Mouse (Mus musculus) midbrain, postnatal 0 days (tissue): ENCODE data around the gene Tex48. TPM values are rescaled to one million over a fixed set of nuclear protein-coding genes. Genes with fewer than 3 reads are reported as not detected.

Source experiments
- ATAC-seq: fragments of 200-750 bp; cut with Nextera tagmentation; 2 replicates; pipeline ENCODE4 v1.8.0; 2017; ENCODE audit warnings: moderate number of reproducible peaks, mild to moderate bottlenecking, moderate TSS enrichment, moderate library complexity; ENCODE audit not compliant: low FRiP score
- DNase-seq: peaks from one replicate; pipeline ENCODE4 v3.0.0-alpha.2; 2015; ENCODE audit warnings: low spot score
- H3K27ac ChIP-seq: fragments of 300-500 bp; sonication (generic); 2 replicates; pipeline ENCODE4 v1.5.1; 2014; ENCODE audit warnings: low read depth, mild to moderate bottlenecking, low read length, mixed read lengths
- H3K27me3 ChIP-seq: fragments of 300-500 bp; sonication (generic); 2 replicates; pipeline ENCODE4 v1.6.1; 2014; ENCODE audit warnings: low read length, control low read depth, mixed read lengths; ENCODE audit not compliant: insufficient read depth
- H3K36me3 ChIP-seq: fragments of 300-500 bp; sonication (generic); 2 replicates; pipeline ENCODE4 v1.6.1; 2014; ENCODE audit warnings: low read length, control low read depth, mixed read lengths; ENCODE audit not compliant: insufficient read depth
- H3K4me1 ChIP-seq: fragments of 300-500 bp; sonication (generic); 2 replicates; pipeline ENCODE4 v1.6.1; 2014; ENCODE audit warnings: mild to moderate bottlenecking, control low read depth, antibody characterized with exemption, low read length, mixed read lengths; ENCODE audit not compliant: insufficient read depth
- H3K4me2 ChIP-seq: fragments of 300-500 bp; sonication (generic); 2 replicates; pipeline ENCODE4 v1.6.1; 2014; ENCODE audit warnings: low read depth, mild to moderate bottlenecking, low read length, mixed read lengths; ENCODE audit not compliant: poor library complexity, severe bottlenecking
- H3K4me3 ChIP-seq: fragments of 300-500 bp; sonication (generic); 2 replicates; pipeline ENCODE4 v1.5.1; 2014; ENCODE audit warnings: low read depth, mild to moderate bottlenecking, low read length, moderate library complexity
- H3K9ac ChIP-seq: fragments of 300-500 bp; sonication (generic); replicated peaks from 2 replicates; pipeline ENCODE4 v1.6.1; 2014; ENCODE audit warnings: mild to moderate bottlenecking, low read length, moderate library complexity, mixed read lengths; ENCODE audit not compliant: poor library complexity, severe bottlenecking
- H3K9me3 ChIP-seq: fragments of 300-500 bp; sonication (generic); 2 replicates; pipeline ENCODE4 v1.6.1; 2016; ENCODE audit warnings: low read length, control low read depth
- CTCF ChIP-seq: IDR thresholded peaks from 2 replicates; pipeline ENCODE4 v1.5.1; 2016; ENCODE audit warnings: antibody characterized with exemption, mild to moderate bottlenecking
- WGBS: fragments of 180-500 bp; shearing (Covaris S2); extraction: QIAGEN DNeasy Blood & Tissue Kit; methylation state at CpG from one replicate; pipeline ENCODE4 v1.1.7; 2014; 5-methylcytosine and 5-hydroxymethylcytosine counted together
- polyA plus RNA-seq: library from polyadenylated mRNA; unstranded; fragments of >200 nt; fragmentation: Nextera tagmentation; extraction: Ambion mirVana; gene quantifications from 2 replicates; pipeline ENCODE4 v1.2.1, GENCODE M21; 2015
- total RNA-seq: library from RNA; depleted of rRNA; stranded (reverse); fragments of >200 nt; gene quantifications from 2 replicates; pipeline ENCODE4 v1.2.3, GENCODE M21; 2014

Tex48 gene
- total and polyA plus RNA-seq, 2 experiments from 2014 or later = not detected

DNA sequence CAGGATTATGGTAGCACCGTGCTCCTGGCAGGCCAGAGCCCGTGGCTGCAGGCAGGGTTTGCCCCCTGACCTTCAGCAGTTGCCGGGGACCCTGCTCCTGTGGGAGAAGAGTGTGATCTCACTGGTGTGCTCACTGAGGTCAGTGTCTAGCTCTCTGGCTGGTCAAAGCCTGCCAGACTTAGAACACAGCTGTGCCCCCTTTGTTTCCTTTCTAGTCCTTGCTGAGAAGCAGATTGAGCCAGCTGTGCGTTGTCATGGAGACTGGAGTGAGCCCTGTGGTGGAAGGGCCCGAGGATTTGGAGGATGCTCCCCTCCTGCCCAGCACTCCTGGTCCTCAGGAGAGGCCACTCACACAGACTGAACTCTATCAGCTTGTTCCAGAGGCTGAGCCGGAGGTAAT is 42.1 kb downstream of the Tex48 start:
- no peaks in the 10 kb centered on the region for H3K27me3 ChIP-seq
- no peaks in the 10 kb centered on the region for H3K36me3 ChIP-seq
- ATAC-seq (peak; percentile 84), DNase-seq (peak; percentile 63)
- no peak overlapping the region for H3K9ac ChIP-seq
- peak overlapping the region; percentile 38; the same call in 1 of the 2 replicates for H3K27ac ChIP-seq
- WGBS = 13% methylated on average over 6 of the region's 6 CpGs
- no peaks in the 10 kb centered on the region for H3K9me3 ChIP-seq
- H3K4me3 ChIP-seq = no peak overlapping the region
- no peak overlapping the region for H3K4me2 ChIP-seq
- TF ChIP-seq CTCF = no peak
- H3K4me1 ChIP-seq = peaks cover 11% of the 10 kb centered on the region; the same call in 1 of the 2 replicates

DNA sequence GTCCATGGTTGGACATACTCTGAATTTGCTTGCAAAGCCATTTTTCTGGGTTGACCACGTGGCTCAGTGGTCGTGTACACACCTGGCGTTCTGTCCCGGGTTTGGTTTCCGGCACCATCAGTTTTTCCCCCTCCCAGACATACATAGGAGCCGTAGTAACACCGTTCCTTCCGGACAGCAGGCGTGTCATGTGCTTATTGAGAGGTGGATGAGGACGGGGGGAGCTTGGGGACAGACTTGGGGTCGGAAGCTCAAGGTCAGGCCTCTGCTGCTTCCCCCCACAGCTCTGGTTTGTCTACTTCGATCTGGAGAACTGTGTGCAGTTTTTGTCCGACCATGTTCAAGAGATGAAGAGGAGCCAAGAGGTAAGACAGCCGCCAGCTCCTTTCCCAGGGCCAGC is 42.6 kb downstream of the Tex48 start:
- no peaks in the 10 kb centered on the region for H3K27me3 ChIP-seq
- ATAC-seq (0 out of 2 replicates have a peak, but pooled peaks have one; percentile 34), DNase-seq (no peak)
- no peak for TF ChIP-seq CTCF
- no peak overlapping the region for H3K4me2 ChIP-seq
- H3K4me1 ChIP-seq = peaks cover 11% of the 10 kb centered on the region; the same call in 1 of the 2 replicates
- H3K36me3 ChIP-seq = no peaks in the 10 kb centered on the region
- WGBS = 69% methylated on average over 14 of the region's 14 CpGs
- H3K9ac ChIP-seq = no peak overlapping the region
- H3K9me3 ChIP-seq = no peaks in the 10 kb centered on the region
- H3K4me3 ChIP-seq = no peak overlapping the region
- H3K27ac ChIP-seq = peak overlapping the region; percentile 38; the same call in 1 of the 2 replicates

DNA sequence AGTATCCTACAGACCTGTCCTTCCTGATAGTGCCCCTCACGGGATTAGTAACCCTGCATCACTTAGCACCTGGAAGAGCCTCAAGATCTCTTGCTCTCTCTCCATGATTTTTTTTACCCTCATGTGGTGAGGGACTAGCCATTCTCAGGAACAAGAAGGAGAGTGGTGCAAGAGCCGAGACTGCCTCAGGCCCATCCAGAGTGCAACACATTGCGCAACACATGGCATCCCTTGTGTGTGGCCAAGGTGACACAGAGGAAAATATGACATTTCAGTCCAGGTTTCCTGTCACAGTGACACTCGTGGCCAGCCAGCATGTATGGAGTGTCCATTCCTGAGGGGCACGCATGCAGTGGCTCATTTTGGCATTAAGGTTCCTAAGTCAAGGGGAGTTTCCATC is 49.6 kb downstream of the Tex48 start:
- no peak for TF ChIP-seq CTCF
- WGBS = 91% methylated on average over 5 of the region's 5 CpGs
- no peak overlapping the region for H3K4me3 ChIP-seq
- no peaks in the 10 kb centered on the region for H3K9me3 ChIP-seq
- no peaks in the 10 kb centered on the region; the same call in 1 of the 2 replicates for H3K4me1 ChIP-seq
- H3K36me3 ChIP-seq = no peaks in the 10 kb centered on the region
- no peak overlapping the region for H3K27ac ChIP-seq
- DNase-seq = no peak
- no peaks in the 10 kb centered on the region for H3K27me3 ChIP-seq
- H3K4me2 ChIP-seq = no peak overlapping the region
- no peak overlapping the region for H3K9ac ChIP-seq
- no peak for ATAC-seq

DNA sequence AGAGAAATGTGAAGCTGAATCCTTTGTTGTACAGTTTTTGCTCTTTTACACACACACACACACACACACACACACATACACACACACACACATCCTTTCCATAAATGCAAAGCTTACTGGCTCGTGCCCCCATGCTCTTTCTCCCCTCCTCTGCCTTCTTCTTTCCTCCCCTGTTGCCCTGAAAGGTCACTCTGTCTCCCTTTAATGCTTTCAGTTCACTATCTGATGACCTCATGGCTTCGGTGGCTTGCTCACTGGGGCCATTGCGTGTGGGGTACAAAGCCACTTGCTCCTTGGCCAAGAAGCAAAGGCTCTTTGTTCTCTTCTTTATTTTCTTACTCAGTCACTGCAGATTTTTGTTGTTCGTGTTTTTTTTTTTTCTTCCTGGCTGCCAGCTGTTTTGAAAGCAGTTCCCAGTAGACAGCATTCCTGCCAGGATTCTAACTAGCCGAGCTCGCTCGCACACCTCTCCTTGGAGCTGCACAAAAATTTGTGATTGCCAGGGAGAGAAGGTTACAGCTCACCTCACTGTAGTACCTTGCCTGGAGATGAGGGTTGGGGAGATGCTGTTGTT is 51.9 kb downstream of the Tex48 start:
- TF ChIP-seq CTCF = no peak
- ATAC-seq = no peak
- no peak overlapping the region for H3K4me3 ChIP-seq
- no peaks in the 10 kb centered on the region for H3K27me3 ChIP-seq
- no peaks in the 10 kb centered on the region for H3K36me3 ChIP-seq
- no peaks in the 10 kb centered on the region for H3K9me3 ChIP-seq
- WGBS = 24% methylated on average over 7 of the region's 7 CpGs
- no peak overlapping the region for H3K9ac ChIP-seq
- H3K4me2 ChIP-seq = no peak overlapping the region
- DNase-seq = no peak
- no peaks in the 10 kb centered on the region; the same call in 1 of the 2 replicates for H3K4me1 ChIP-seq
- peak overlapping the region; percentile 4; the same call in 1 of the 2 replicates for H3K27ac ChIP-seq

DNA sequence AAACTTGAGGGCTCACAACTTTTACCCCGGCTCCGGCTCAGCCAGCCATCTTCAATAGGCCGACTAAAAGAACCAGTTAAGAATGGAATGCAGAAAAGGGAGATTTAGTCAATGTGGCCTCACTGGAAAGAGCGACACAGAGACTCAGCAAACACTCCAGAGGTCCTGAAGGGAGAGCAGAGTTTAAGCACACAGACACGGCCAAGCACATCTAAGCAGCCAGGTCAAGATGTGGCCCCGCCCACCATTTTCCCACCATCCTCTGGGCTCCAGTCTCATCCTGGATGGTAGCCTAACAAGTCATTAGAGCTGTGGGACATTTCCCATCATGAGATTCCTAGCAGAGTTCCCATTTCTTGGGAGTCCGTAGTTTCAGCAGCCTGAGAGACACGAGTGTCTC is 52.9 kb downstream of the Tex48 start:
- no peaks in the 10 kb centered on the region; the same call in 1 of the 2 replicates for H3K4me1 ChIP-seq
- TF ChIP-seq CTCF = no peak
- no peak overlapping the region for H3K27ac ChIP-seq
- ATAC-seq = no peak
- no peak overlapping the region for H3K9ac ChIP-seq
- no peaks in the 10 kb centered on the region for H3K27me3 ChIP-seq
- 87% methylated on average over 8 of the region's 8 CpGs for WGBS
- H3K4me2 ChIP-seq = no peak overlapping the region
- H3K9me3 ChIP-seq = no peaks in the 10 kb centered on the region
- no peaks in the 10 kb centered on the region for H3K36me3 ChIP-seq
- no peak for DNase-seq
- H3K4me3 ChIP-seq = no peak overlapping the region

DNA sequence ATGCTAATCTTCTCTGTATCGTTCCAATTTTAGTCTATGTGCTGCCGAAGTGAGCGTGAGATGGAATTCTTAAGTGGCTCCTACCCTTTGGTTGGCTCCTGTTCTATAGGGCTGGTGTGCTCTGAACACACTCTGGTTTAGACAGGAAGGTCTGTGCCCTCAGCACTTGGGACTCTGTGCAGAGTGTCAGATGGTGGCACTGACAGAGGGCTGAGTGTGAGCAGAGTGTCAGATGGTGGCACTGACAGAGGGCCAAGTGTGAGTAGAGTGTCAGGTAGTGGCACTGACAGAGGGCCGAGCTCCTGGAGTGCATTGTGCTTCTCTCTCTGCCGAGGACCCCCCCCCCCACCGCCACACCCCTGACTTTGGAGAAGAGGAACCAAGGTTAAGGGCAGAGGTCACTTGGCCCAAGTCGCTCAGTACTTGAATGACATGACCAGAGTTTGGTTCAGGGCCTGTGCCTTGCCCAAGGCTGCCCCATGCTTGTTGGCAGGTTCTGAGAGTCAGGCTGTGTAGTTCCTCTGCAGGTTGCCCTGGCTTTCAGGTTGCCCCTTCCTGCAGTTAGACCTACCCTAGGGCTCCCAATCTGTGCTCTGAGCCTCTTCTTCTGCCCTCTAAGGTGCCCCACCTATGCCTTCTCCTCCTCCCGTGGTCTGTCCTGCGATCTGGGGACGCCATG is 54.4 kb downstream of the Tex48 start:
- Histone ChIP-seq H3K36me3 (no peaks in the 10 kb centered on the region), H3K4me1 (no peaks in the 10 kb centered on the region; the same call in 1 of the 2 replicates), H3K4me2 (no peak overlapping the region), H3K9me3 (no peaks in the 10 kb centered on the region), H3K27me3 (no peaks in the 10 kb centered on the region), H3K27ac (no peak overlapping the region), H3K9ac (no peak overlapping the region), H3K4me3 (no peak overlapping the region)
- TF ChIP-seq CTCF = no peak
- 93% methylated on average over 8 of the region's 10 CpGs for WGBS
- ATAC-seq (no peak; the same call in 1 of the 2 replicates), DNase-seq (no peak)
